Mouse (Mus musculus) adrenal gland, postnatal 10 days (tissue): ENCODE measurements around the gene Katnb1. TPM values are rescaled to one million over a fixed set of nuclear protein-coding genes. Genes with fewer than 3 reads are reported as not detected.

Experiments
- DNase-seq: peaks from one replicate; pipeline ENCODE4 v3.0.0; 2021; ENCODE audit warnings: mixed read lengths
- total RNA-seq, 2 experiments: library from RNA; stranded (reverse); gene quantifications; 2 replicates each; pipeline ENCODE4 v1.2.3; 2021

Gene Katnb1
- total RNA-seq, 2 experiments from 2014 or later = 9.4 to 16.1 TPM

- DNase-seq = no peak
Observed at GRCm38 (mm10) chr8:95084261-95084660, 3.3 kb downstream of the Katnb1 start.

- DNase-seq = no peak
Observed at GRCm38 (mm10) chr8:95084744-95085431, 3.9 kb downstream of the Katnb1 start.

GRCm38 (mm10) chr8:95085432-95086141 lies 4.6 kb downstream of the Katnb1 start:
- no peak for DNase-seq

GRCm38 (mm10) chr8:95093574-95093973 lies 12.6 kb downstream of the Katnb1 start:
- no peak for DNase-seq

- peak; percentile 90 for DNase-seq
Observed at GRCm38 (mm10) chr8:95099009-95099408, 18.0 kb downstream of the Katnb1 start.

GRCm38 (mm10) chr8:95101972-95102371 lies 21.0 kb downstream of the Katnb1 start:
- DNase-seq = no peak

GRCm38 (mm10) chr8:95107306-95107705 lies 26.3 kb downstream of the Katnb1 start:
- DNase-seq = no peak

- DNase-seq = no peak
Observed at GRCm38 (mm10) chr8:95112594-95112993, 31.6 kb downstream of the Katnb1 start.

GRCm38 (mm10) chr8:95113108-95113507 lies 32.1 kb downstream of the Katnb1 start:
- peak; percentile 50 for DNase-seq

GRCm38 (mm10) chr8:95113750-95114149 lies 32.8 kb downstream of the Katnb1 start:
- peak; percentile 37 for DNase-seq

GRCm38 (mm10) chr8:95123455-95123854 lies 42.5 kb downstream of the Katnb1 start:
- no peak for DNase-seq

GRCm38 (mm10) chr8:95126497-95126896 lies 45.5 kb downstream of the Katnb1 start:
- no peak for DNase-seq

GRCm38 (mm10) chr8:95127658-95128057 lies 46.7 kb downstream of the Katnb1 start:
- no peak for DNase-seq

GRCm38 (mm10) chr8:95128750-95129260 lies 47.8 kb downstream of the Katnb1 start:
- no peak for DNase-seq

- peak; percentile 68 for DNase-seq
Observed at GRCm38 (mm10) chr8:95130966-95131537, 50.1 kb downstream of the Katnb1 start.

GRCm38 (mm10) chr8:95131983-95132382 lies 51.0 kb downstream of the Katnb1 start:
- no peak for DNase-seq

GRCm38 (mm10) chr8:95134186-95134585 lies 53.2 kb downstream of the Katnb1 start:
- no peak for DNase-seq

GRCm38 (mm10) chr8:95135242-95135641 lies 54.3 kb downstream of the Katnb1 start:
- DNase-seq = no peak

GRCm38 (mm10) chr8:95136218-95136617 lies 55.2 kb downstream of the Katnb1 start:
- DNase-seq = no peak

- DNase-seq = peak; percentile 33
Observed at GRCm38 (mm10) chr8:95137201-95137600, 56.2 kb downstream of the Katnb1 start.

- DNase-seq = peak; percentile 56
Observed at GRCm38 (mm10) chr8:95137641-95138098, 56.7 kb downstream of the Katnb1 start.

GRCm38 (mm10) chr8:95138341-95139050 lies 57.5 kb downstream of the Katnb1 start:
- DNase-seq = no peak

GRCm38 (mm10) chr8:95139051-95139365 lies 58.0 kb downstream of the Katnb1 start:
- no peak for DNase-seq
